Mouse (Mus musculus) ES-E14 (cell line): ENCODE measurements around the gene Hoxd13. TPM values are rescaled to one million over a fixed set of nuclear protein-coding genes. Genes with fewer than 3 reads are reported as not detected.

ENCODE experiments used
- DNase-seq: peaks from one replicate; pipeline ENCODE4 v3.0.0-alpha.2; 2013; ENCODE audit warnings: low read depth, low spot score
- H3K27ac ChIP-seq: 2 replicates; pipeline ENCODE4 v1.5.1; 2012; ENCODE audit warnings: low read depth, mild to moderate bottlenecking, low read length, moderate library complexity, mixed read lengths; ENCODE audit not compliant: poor library complexity, insufficient read depth, severe bottlenecking
- H3K36me3 ChIP-seq: 2 replicates; pipeline ENCODE4 v1.6.1; 2012; ENCODE audit warnings: mild to moderate bottlenecking, low read length, moderate library complexity, mixed read lengths; ENCODE audit not compliant: control insufficient read depth, poor library complexity, insufficient read depth, severe bottlenecking
- H3K4me1 ChIP-seq, 2 experiments: fragments of 150-350 bp in 1 of 2; sonication (generic) in 1 of 2; 2 replicates each; pipeline ENCODE4 v1.6.1; 2012; ENCODE audit warnings: low read length in 2 of 2, mild to moderate bottlenecking in 1 of 2, mixed read lengths in 1 of 2; ENCODE audit not compliant: control insufficient read depth in 2 of 2, insufficient read depth in 2 of 2, poor library complexity in 1 of 2
- H3K4me3 ChIP-seq, 2 experiments: fragments of 150-350 bp in 1 of 2; sonication (generic) in 1 of 2; 2 replicates each; pipeline ENCODE4 v1.5.1; 2012; ENCODE audit warnings: low read length in 2 of 2, low read depth in 1 of 2, mild to moderate bottlenecking in 1 of 2, mixed read lengths in 1 of 2; ENCODE audit not compliant: insufficient read depth in 1 of 2, poor library complexity in 1 of 2, severe bottlenecking in 1 of 2
- H3K9ac ChIP-seq: 2 replicates; pipeline ENCODE4 v1.6.1; 2012; ENCODE audit warnings: low read depth, mild to moderate bottlenecking, low read length, mixed read lengths; ENCODE audit not compliant: poor library complexity, insufficient read depth, severe bottlenecking
- H3K9me3 ChIP-seq: fragments of 150-350 bp; sonication (generic); 2 replicates; pipeline ENCODE4 v1.6.1; 2012; ENCODE audit warnings: low read depth, mild to moderate bottlenecking, low read length; ENCODE audit not compliant: control insufficient read depth, insufficient read depth
- CHD2 ChIP-seq: IDR thresholded peaks from 2 replicates; pipeline ENCODE4 v1.6.1; 2014; ENCODE audit warnings: mild to moderate bottlenecking, low read depth, low read length, inconsistent platforms
- HCFC1 ChIP-seq: IDR thresholded peaks from 2 replicates; pipeline ENCODE4 v1.6.1; 2012; ENCODE audit warnings: low read length, inconsistent platforms, borderline replicate concordance; ENCODE audit not compliant: insufficient read depth
- MAFK ChIP-seq: IDR thresholded peaks from 2 replicates; pipeline ENCODE4 v1.6.1; 2014; ENCODE audit warnings: mild to moderate bottlenecking, low read depth, low read length, inconsistent platforms; ENCODE audit not compliant: insufficient read depth
- ZC3H11A ChIP-seq: IDR thresholded peaks from 2 replicates; pipeline ENCODE4 v1.6.1; 2012; ENCODE audit warnings: low read depth, mild to moderate bottlenecking, inconsistent platforms, low read length, borderline replicate concordance
- ZNF384 ChIP-seq: IDR thresholded peaks from 2 replicates; pipeline ENCODE4 v1.6.1; 2012; ENCODE audit warnings: low read depth, low read length, inconsistent platforms
- in situ Hi-C, 2 experiments: fragments of 600-800 bp; cut with MboI; formaldehyde crosslinking; loops; one replicate each; pipeline ENCODE4 v1.15.1; 2025; ENCODE audit warnings: low sequenced_read_pairs in 2 of 2, inconsistent platforms in 1 of 2; ENCODE audit not compliant: unreplicated experiment in 2 of 2
- total RNA-seq: library from RNA; depleted of rRNA; stranded (reverse); fragments of 300-350 nt; gene quantifications from 2 replicates; pipeline ENCODE4 v1.2.3, GENCODE M21; 2012

Hoxd13 gene
- total RNA-seq, 1 experiment: 0.98 TPM

- H3K9me3 ChIP-seq: no peaks in the 10 kb centered on the region
- H3K36me3 ChIP-seq: no peaks in the 10 kb centered on the region
- no peak overlapping the region for H3K9ac ChIP-seq
- H3K27ac ChIP-seq: no peak overlapping the region
- in situ Hi-C loops: loop anchor here in 1 of 2 experiments (5.0 to 25.0 kb wide), 2 partner anchors 45 to 895 kb away; no protein-coding TSS in a partner anchor
- DNase-seq: no peak
- no peak overlapping the region for H3K4me3 ChIP-seq
- peaks cover 0 to 1% of the 10 kb centered on the region in 2 experiments; a peak in 1 of 4 replicates for H3K4me1 ChIP-seq
- TF ChIP-seq HCFC1: no peak
- no peak for TF ChIP-seq CHD2
- TF ChIP-seq ZNF384: no peak
- no peak for TF ChIP-seq MAFK
- no peak for TF ChIP-seq ZC3H11A
Observed at GRCm38 (mm10) chr2:74691995-74692807, 24.1 kb downstream of the Hoxd13 start.

- TF ChIP-seq CHD2: no peak
- TF ChIP-seq HCFC1: no peak
- TF ChIP-seq ZNF384: no peak
- no peak for TF ChIP-seq MAFK
- no peak for TF ChIP-seq ZC3H11A
- Histone ChIP-seq H3K36me3 (no peaks in the 10 kb centered on the region), H3K9ac (no peak overlapping the region), H3K9me3 (no peaks in the 10 kb centered on the region), H3K4me1 (peaks cover 0 to 1% of the 10 kb centered on the region in 2 experiments; a peak in 1 of 4 replicates), H3K27ac (no peak overlapping the region), H3K4me3 (no peak overlapping the region)
- in situ Hi-C loops: loop anchor here in 1 of 2 experiments (5.0 to 25.0 kb wide), 2 partner anchors 44 to 894 kb away; no protein-coding TSS in a partner anchor
- no peak for DNase-seq
Observed at GRCm38 (mm10) chr2:74692808-74693431, 24.8 kb downstream of the Hoxd13 start.

GRCm38 (mm10) chr2:74693432-74693827 lies 25.3 kb downstream of the Hoxd13 start:
- Histone ChIP-seq H3K4me1 (peaks cover 0 to 1% of the 10 kb centered on the region in 2 experiments; a peak in 1 of 4 replicates), H3K9ac (no peak overlapping the region), H3K36me3 (no peaks in the 10 kb centered on the region), H3K9me3 (no peaks in the 10 kb centered on the region), H3K4me3 (no peak overlapping the region), H3K27ac (no peak overlapping the region)
- no peak for DNase-seq
- TF ChIP-seq MAFK (no peak), CHD2 (no peak), ZC3H11A (no peak), HCFC1 (no peak), ZNF384 (no peak)
- in situ Hi-C loops: loop anchor here in 1 of 2 experiments (5.0 to 25.0 kb wide), 2 partner anchors 44 to 894 kb away; no protein-coding TSS in a partner anchor

- H3K4me1 ChIP-seq: peaks cover 0 to 3% of the 10 kb centered on the region in 2 experiments; a peak in 1 of 4 replicates
- DNase-seq: no peak
- no peaks in the 10 kb centered on the region for H3K9me3 ChIP-seq
- no peak for TF ChIP-seq ZC3H11A
- TF ChIP-seq MAFK: no peak
- TF ChIP-seq ZNF384: no peak
- in situ Hi-C loops: loop anchor here in 1 of 2 experiments (5.0 to 25.0 kb wide), 2 partner anchors 43 to 893 kb away; no protein-coding TSS in a partner anchor
- H3K9ac ChIP-seq: no peak overlapping the region
- H3K36me3 ChIP-seq: no peaks in the 10 kb centered on the region
- H3K27ac ChIP-seq: no peak overlapping the region
- H3K4me3 ChIP-seq: no peak overlapping the region
Observed at GRCm38 (mm10) chr2:74694066-74694465, 26.0 kb downstream of the Hoxd13 start.
